Mouse (Mus musculus): ENCODE results near the gene Ist1. TPM values are rescaled to one million over a fixed set of nuclear protein-coding genes. Genes with fewer than 3 reads are reported as not detected.

The Ist1 gene
- polyA plus RNA-seq, 1 experiment from 2014 or later: 160 TPM

DNA sequence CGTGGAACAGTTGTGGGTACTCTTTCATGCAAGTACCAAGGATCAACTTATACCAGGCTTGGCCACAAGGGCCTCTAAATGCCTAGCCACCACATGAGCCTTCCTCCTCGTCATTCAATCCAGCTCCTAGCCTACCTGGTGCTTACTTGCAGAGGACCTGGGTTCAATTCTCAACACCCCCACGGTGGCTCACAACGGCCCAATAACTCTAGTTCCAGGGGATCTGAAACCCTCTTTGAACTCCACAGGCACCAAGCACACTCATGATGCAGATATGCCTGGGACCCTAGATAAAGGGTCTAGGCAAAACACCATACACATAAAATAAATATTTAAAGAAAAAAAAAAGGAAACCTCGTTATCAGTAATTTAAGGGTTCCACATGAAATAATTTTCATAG lies 1.3 kb downstream of the Ist1 start:
- H3K9me3 ChIP-seq (ENCODE audit: low read length): no peaks in the 10 kb centered on the region
- no peak for ATAC-seq (ENCODE audit: low FRiP score, low TSS enrichment)
- H3K27ac ChIP-seq (ENCODE audit: low read length): no peak overlapping the region
- peaks cover 21% of the 10 kb centered on the region for H3K4me1 ChIP-seq (ENCODE audit: insufficient read depth, low read length)
- H3K27me3 ChIP-seq (ENCODE audit: insufficient read depth, low read length): no peaks in the 10 kb centered on the region
- H3K4me2 ChIP-seq (replicated peaks; ENCODE audit: low read depth, low read length): peak overlapping the region; percentile 80
- H3K9ac ChIP-seq (replicated peaks; ENCODE audit: low read length): peak overlapping the region; percentile 96
- WGBS: 51% methylated on average over 5 of the region's 5 CpGs
- peak overlapping the region; percentile 86 for H3K4me3 ChIP-seq (ENCODE audit: low read length)
- no peaks in the 10 kb centered on the region for H3K36me3 ChIP-seq (ENCODE audit: insufficient read depth, low read length)

DNA sequence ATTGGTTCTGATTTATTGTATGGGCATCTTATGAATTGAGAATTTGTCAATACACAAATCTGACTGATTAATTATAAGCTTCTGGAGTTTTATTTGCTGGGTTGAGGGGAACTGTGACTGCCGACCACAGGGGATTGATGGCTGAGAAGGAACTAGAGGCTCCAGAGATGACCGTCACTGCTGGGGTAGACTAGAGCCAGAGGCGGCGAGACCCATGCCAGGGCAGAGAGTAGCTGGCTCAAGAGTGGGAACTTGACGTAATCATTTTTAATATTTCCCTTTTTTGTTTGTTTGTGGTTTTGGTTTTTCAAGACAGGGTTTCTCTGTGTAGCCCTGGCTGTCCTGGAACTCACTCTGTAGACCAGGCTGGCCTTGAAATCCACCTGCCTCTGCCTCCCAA lies 5.8 kb downstream of the Ist1 start:
- Histone ChIP-seq H3K9ac (replicated peaks; ENCODE audit: low read length) (no peak overlapping the region), H3K27ac (ENCODE audit: low read length) (no peak overlapping the region), H3K36me3 (ENCODE audit: insufficient read depth, low read length) (peaks cover 7% of the 10 kb centered on the region), H3K4me2 (replicated peaks; ENCODE audit: low read depth, low read length) (no peak overlapping the region), H3K27me3 (ENCODE audit: insufficient read depth, low read length) (no peaks in the 10 kb centered on the region), H3K4me1 (ENCODE audit: insufficient read depth, low read length) (peaks cover 19% of the 10 kb centered on the region), H3K4me3 (ENCODE audit: low read length) (no peak overlapping the region), H3K9me3 (ENCODE audit: low read length) (no peaks in the 10 kb centered on the region)
- 93% methylated on average over 5 of the region's 5 CpGs for WGBS
- no peak for ATAC-seq (ENCODE audit: low FRiP score, low TSS enrichment)

- no peak overlapping the region for H3K9ac ChIP-seq (replicated peaks; ENCODE audit: low read length)
- peaks cover 54% of the 10 kb centered on the region for H3K36me3 ChIP-seq (ENCODE audit: insufficient read depth, low read length)
- WGBS: 92% methylated on average over 5 of the region's 5 CpGs
- H3K4me2 ChIP-seq (replicated peaks; ENCODE audit: low read depth, low read length): no peak overlapping the region
- H3K4me1 ChIP-seq (ENCODE audit: insufficient read depth, low read length): 0 out of 2 replicates have a peak, but pooled peaks cover 2% of the 10 kb centered on the region
- ATAC-seq (ENCODE audit: low FRiP score, low TSS enrichment): no peak
- no peaks in the 10 kb centered on the region for H3K9me3 ChIP-seq (ENCODE audit: low read length)
- no peaks in the 10 kb centered on the region for H3K27me3 ChIP-seq (ENCODE audit: insufficient read depth, low read length)
- no peak overlapping the region for H3K27ac ChIP-seq (ENCODE audit: low read length)
- no peak overlapping the region for H3K4me3 ChIP-seq (ENCODE audit: low read length)
Observed at GRCm38 (mm10) chr8:109682120-109682519, 10.9 kb downstream of the Ist1 start.

DNA sequence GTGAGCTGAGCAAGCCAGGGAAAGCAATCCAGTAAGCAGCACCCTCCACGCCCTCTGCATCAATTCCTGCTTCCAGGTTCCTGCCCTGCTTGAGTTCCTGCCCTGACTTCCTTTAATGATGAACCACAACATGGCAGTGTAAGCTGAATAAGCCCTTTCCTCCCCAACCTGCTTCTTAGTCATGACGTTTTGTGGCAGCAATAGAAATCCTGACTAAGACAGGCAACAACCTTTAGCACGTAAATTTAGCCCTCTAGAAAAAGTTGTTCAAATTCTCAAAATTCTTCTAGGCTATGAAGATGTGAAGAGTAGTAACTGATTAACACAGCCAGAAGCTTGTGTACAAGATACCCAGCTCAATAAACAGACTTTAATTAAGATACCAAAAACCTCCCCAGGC lies 11.5 kb downstream of the Ist1 start:
- Histone ChIP-seq H3K36me3 (ENCODE audit: insufficient read depth, low read length) (peaks cover 59% of the 10 kb centered on the region), H3K4me1 (ENCODE audit: insufficient read depth, low read length) (0 out of 2 replicates have a peak, but pooled peaks cover 2% of the 10 kb centered on the region), H3K4me2 (replicated peaks; ENCODE audit: low read depth, low read length) (no peak overlapping the region), H3K4me3 (ENCODE audit: low read length) (no peak overlapping the region), H3K9ac (replicated peaks; ENCODE audit: low read length) (no peak overlapping the region), H3K27ac (ENCODE audit: low read length) (no peak overlapping the region), H3K9me3 (ENCODE audit: low read length) (no peaks in the 10 kb centered on the region), H3K27me3 (ENCODE audit: insufficient read depth, low read length) (no peaks in the 10 kb centered on the region)
- WGBS: 72% methylated on average over 3 of the region's 3 CpGs
- ATAC-seq (ENCODE audit: low FRiP score, low TSS enrichment): no peak

- WGBS: 93% methylated on average over 9 of the region's 9 CpGs
- Histone ChIP-seq H3K9ac (replicated peaks; ENCODE audit: low read length) (no peak overlapping the region), H3K9me3 (ENCODE audit: low read length) (no peaks in the 10 kb centered on the region), H3K36me3 (ENCODE audit: insufficient read depth, low read length) (peaks cover 79% of the 10 kb centered on the region), H3K4me3 (ENCODE audit: low read length) (no peak overlapping the region), H3K27ac (ENCODE audit: low read length) (no peak overlapping the region), H3K4me2 (replicated peaks; ENCODE audit: low read depth, low read length) (no peak overlapping the region), H3K4me1 (ENCODE audit: insufficient read depth, low read length) (no peaks in the 10 kb centered on the region), H3K27me3 (ENCODE audit: insufficient read depth, low read length) (no peaks in the 10 kb centered on the region)
- no peak for ATAC-seq (ENCODE audit: low FRiP score, low TSS enrichment)
Observed at GRCm38 (mm10) chr8:109675896-109676643, 17.0 kb downstream of the Ist1 start.

GRCm38 (mm10) chr8:109673596-109673995 lies 19.5 kb downstream of the Ist1 start:
- Histone ChIP-seq H3K27ac (ENCODE audit: low read length) (no peak overlapping the region), H3K9ac (replicated peaks; ENCODE audit: low read length) (no peak overlapping the region), H3K4me3 (ENCODE audit: low read length) (no peak overlapping the region), H3K36me3 (ENCODE audit: insufficient read depth, low read length) (peaks cover 71% of the 10 kb centered on the region), H3K4me2 (replicated peaks; ENCODE audit: low read depth, low read length) (no peak overlapping the region), H3K27me3 (ENCODE audit: insufficient read depth, low read length) (no peaks in the 10 kb centered on the region), H3K9me3 (ENCODE audit: low read length) (no peaks in the 10 kb centered on the region), H3K4me1 (ENCODE audit: insufficient read depth, low read length) (no peaks in the 10 kb centered on the region)
- WGBS: 88% methylated on average over 2 of the region's 2 CpGs
- no peak for ATAC-seq (ENCODE audit: low FRiP score, low TSS enrichment)

- WGBS: 97% methylated on average over 5 of the region's 5 CpGs
- H3K4me2 ChIP-seq (replicated peaks; ENCODE audit: low read depth, low read length): no peak overlapping the region
- no peak for ATAC-seq (ENCODE audit: low FRiP score, low TSS enrichment)
- H3K4me1 ChIP-seq (ENCODE audit: insufficient read depth, low read length): no peaks in the 10 kb centered on the region
- no peaks in the 10 kb centered on the region for H3K9me3 ChIP-seq (ENCODE audit: low read length)
- H3K27me3 ChIP-seq (ENCODE audit: insufficient read depth, low read length): no peaks in the 10 kb centered on the region
- no peak overlapping the region for H3K27ac ChIP-seq (ENCODE audit: low read length)
- no peak overlapping the region for H3K4me3 ChIP-seq (ENCODE audit: low read length)
- peaks cover 61% of the 10 kb centered on the region for H3K36me3 ChIP-seq (ENCODE audit: insufficient read depth, low read length)
- no peak overlapping the region for H3K9ac ChIP-seq (replicated peaks; ENCODE audit: low read length)
Observed at GRCm38 (mm10) chr8:109672656-109673055, 20.4 kb downstream of the Ist1 start.

GRCm38 (mm10) chr8:109666616-109667015 lies 26.4 kb downstream of the Ist1 start:
- H3K9me3 ChIP-seq (ENCODE audit: low read length): no peaks in the 10 kb centered on the region
- ATAC-seq (ENCODE audit: low FRiP score, low TSS enrichment): no peak
- no peak overlapping the region for H3K27ac ChIP-seq (ENCODE audit: low read length)
- no peak overlapping the region for H3K4me2 ChIP-seq (replicated peaks; ENCODE audit: low read depth, low read length)
- H3K9ac ChIP-seq (replicated peaks; ENCODE audit: low read length): no peak overlapping the region
- H3K4me1 ChIP-seq (ENCODE audit: insufficient read depth, low read length): no peaks in the 10 kb centered on the region
- H3K4me3 ChIP-seq (ENCODE audit: low read length): no peak overlapping the region
- WGBS: 83% methylated on average over 5 of the region's 5 CpGs
- no peaks in the 10 kb centered on the region for H3K27me3 ChIP-seq (ENCODE audit: insufficient read depth, low read length)
- H3K36me3 ChIP-seq (ENCODE audit: insufficient read depth, low read length): peaks cover 14% of the 10 kb centered on the region

- Histone ChIP-seq H3K4me1 (ENCODE audit: insufficient read depth, low read length) (no peaks in the 10 kb centered on the region), H3K4me2 (replicated peaks; ENCODE audit: low read depth, low read length) (no peak overlapping the region), H3K9me3 (ENCODE audit: low read length) (no peaks in the 10 kb centered on the region), H3K27me3 (ENCODE audit: insufficient read depth, low read length) (no peaks in the 10 kb centered on the region), H3K36me3 (ENCODE audit: insufficient read depth, low read length) (no peaks in the 10 kb centered on the region), H3K4me3 (ENCODE audit: low read length) (no peak overlapping the region), H3K9ac (replicated peaks; ENCODE audit: low read length) (no peak overlapping the region), H3K27ac (ENCODE audit: low read length) (no peak overlapping the region)
- no peak for ATAC-seq (ENCODE audit: low FRiP score, low TSS enrichment)
- WGBS: 74% methylated on average over 3 of the region's 3 CpGs
Observed at GRCm38 (mm10) chr8:109662328-109662727, 30.7 kb downstream of the Ist1 start.

- ATAC-seq (ENCODE audit: low FRiP score, low TSS enrichment): no peak
- WGBS: 88% methylated on average over 3 of the region's 3 CpGs
- no peak overlapping the region for H3K9ac ChIP-seq (replicated peaks; ENCODE audit: low read length)
- no peaks in the 10 kb centered on the region for H3K27me3 ChIP-seq (ENCODE audit: insufficient read depth, low read length)
- H3K36me3 ChIP-seq (ENCODE audit: insufficient read depth, low read length): no peaks in the 10 kb centered on the region
- no peak overlapping the region for H3K4me3 ChIP-seq (ENCODE audit: low read length)
- H3K4me2 ChIP-seq (replicated peaks; ENCODE audit: low read depth, low read length): no peak overlapping the region
- no peak overlapping the region for H3K27ac ChIP-seq (ENCODE audit: low read length)
- H3K4me1 ChIP-seq (ENCODE audit: insufficient read depth, low read length): no peaks in the 10 kb centered on the region
- H3K9me3 ChIP-seq (ENCODE audit: low read length): no peaks in the 10 kb centered on the region
Observed at GRCm38 (mm10) chr8:109656860-109657259, 36.2 kb downstream of the Ist1 start.
